Mouse (Mus musculus): ENCODE measurements around the gene Tbc1d7.

DNA sequence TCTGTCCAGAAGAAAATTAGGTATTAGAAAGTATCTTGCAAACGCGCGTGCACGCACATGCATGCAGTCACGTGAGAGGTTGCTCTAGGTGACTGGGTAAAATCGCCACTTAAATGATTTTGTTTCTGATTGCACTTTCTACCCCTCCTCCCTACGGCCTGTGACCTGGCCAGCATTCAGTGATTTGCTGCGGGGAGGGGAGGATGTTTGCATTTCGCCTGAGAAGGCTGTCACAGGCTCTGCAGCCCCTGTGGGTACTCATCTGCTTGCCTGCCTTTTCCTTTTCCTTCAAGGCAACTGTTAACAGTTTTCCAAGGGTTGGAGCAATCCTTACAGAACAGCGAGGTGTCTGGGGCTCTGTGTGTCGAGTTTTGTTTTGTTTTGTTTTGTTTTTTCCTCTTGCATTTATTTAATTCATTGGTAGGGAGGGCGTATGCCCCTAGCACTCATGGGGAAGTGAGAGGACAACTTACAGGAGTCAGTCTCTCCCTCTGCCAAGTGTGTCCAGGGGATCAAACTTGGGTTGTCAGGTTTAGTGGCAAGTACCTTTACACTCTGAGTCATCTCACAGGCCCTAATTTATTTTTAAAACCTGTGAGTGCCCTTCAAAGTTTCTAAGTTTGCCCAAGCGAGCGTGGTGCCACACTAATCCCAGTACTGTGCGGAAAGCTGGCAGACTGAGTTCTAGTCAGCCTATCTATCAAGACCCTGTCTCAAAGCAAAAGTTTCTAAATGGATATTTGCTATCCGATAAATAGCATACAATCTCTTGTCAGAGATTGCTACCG is 47.2 kb downstream of the Tbc1d7 start:
- TF ChIP-seq GATA1 (IDR thresholded peaks at IDR 0.05; ENCODE audit: low read length) (no peak), TAL1 (IDR thresholded peaks at IDR 0.05; ENCODE audit: low read length) (no peak)
